Mouse (Mus musculus) heart, adult 2 months (tissue): ENCODE measurements at regions not wholly inside any gene's neighbourhood (a gene's known extent, or its start where the extent isn't known, plus 50 kb on each side); places are given as distances from the start of the nearest gene placed in this dataset.

Source experiments
- DNase-seq, 2 experiments: peaks; one replicate each; pipeline ENCODE4 v3.0.0; 2021
- H3K27ac ChIP-seq: fragments of 200-600 bp; 2 replicates; pipeline ENCODE4 v1.8.1; 2022
- H3K27me3 ChIP-seq: fragments of 200-500 bp; 2 replicates; pipeline ENCODE4 v1.6.1; 2012; ENCODE audit warnings: mild to moderate bottlenecking, low read length, inconsistent platforms, mixed read lengths; ENCODE audit not compliant: control insufficient read depth, insufficient read depth
- H3K36me3 ChIP-seq: fragments of 200-500 bp; 2 replicates; pipeline ENCODE4 v1.6.1; 2012; ENCODE audit warnings: low read length, inconsistent platforms; ENCODE audit not compliant: control insufficient read depth, insufficient read depth
- H3K4me1 ChIP-seq: fragments of 200-500 bp; 2 replicates; pipeline ENCODE4 v1.6.1; 2011; ENCODE audit warnings: low read length; ENCODE audit not compliant: control insufficient read depth, insufficient read depth
- H3K4me3 ChIP-seq: fragments of 200-600 bp; 2 replicates; pipeline ENCODE4 v1.8.1; 2022
- H3K79me2 ChIP-seq: fragments of 200-500 bp; replicated peaks from 2 replicates; pipeline ENCODE4 v1.6.1; 2012; ENCODE audit warnings: mild to moderate bottlenecking, inconsistent platforms, low read length, moderate library complexity, mixed read lengths; ENCODE audit not compliant: control insufficient read depth, insufficient read depth
- H3K9ac ChIP-seq: fragments of 200-500 bp; 2 replicates; pipeline ENCODE4 v1.6.1; 2012; ENCODE audit warnings: low read depth, mild to moderate bottlenecking, control low read depth, inconsistent platforms, low read length, mixed read lengths
- CTCF ChIP-seq: fragments of 200-600 bp; IDR thresholded peaks from 2 replicates; pipeline ENCODE4 v1.8.1; 2022; ENCODE audit warnings: antibody characterized with exemption, mild to moderate bottlenecking, moderate library complexity
- EP300 ChIP-seq: fragments of 200-500 bp; IDR thresholded peaks from 2 replicates; pipeline ENCODE4 v1.6.1; 2011; ENCODE audit warnings: low read depth, low read length, control low read depth; ENCODE audit not compliant: insufficient read depth
- POLR2A ChIP-seq: fragments of 200-500 bp; IDR thresholded peaks from 2 replicates; pipeline ENCODE4 v1.6.1; 2011; ENCODE audit warnings: mild to moderate bottlenecking, low read depth, low read length, control low read depth; ENCODE audit not compliant: insufficient read depth
- whole genome bisulfite sequencing: fragments of 180-500 bp; shearing (Covaris S2); methylation state at CpG from one replicate; pipeline ENCODE4 v1.1.7; 2018; 5-methylcytosine and 5-hydroxymethylcytosine counted together
- intact Hi-C: fragments of 180-260 bp; cut with DNase I; formaldehyde crosslinking; loops from one replicate; pipeline ENCODE4 v1.15.1; 2025

- TF ChIP-seq CTCF = no peak
- TF ChIP-seq EP300 = 0 out of 2 replicates have a peak, but pooled peaks have one; percentile 42
- TF ChIP-seq POLR2A = no peak
- Histone ChIP-seq H3K4me3 (no peak overlapping the region), H3K9ac (no peak overlapping the region), H3K27ac (peak overlapping the region; percentile 68), H3K27me3 (no peaks in the 10 kb centered on the region), H3K36me3 (no peaks in the 10 kb centered on the region; the same call in 1 of the 2 replicates), H3K79me2 (no peaks in the 10 kb centered on the region), H3K4me1 (peaks cover 9% of the 10 kb centered on the region)
- 15% methylated on average over 4 of the region's 4 CpGs for WGBS
- intact Hi-C loops = no loop called here
- peak; percentile 23 to 48 for DNase-seq
Observed at GRCm38 (mm10) chr7:83140216-83140615, 273.1 kb downstream of the Mex3b start.

GRCm38 (mm10) chr7:83140658-83141057, 273.5 kb downstream of the Mex3b start:
- Histone ChIP-seq H3K36me3 (no peaks in the 10 kb centered on the region; the same call in 1 of the 2 replicates), H3K4me3 (no peak overlapping the region), H3K27me3 (no peaks in the 10 kb centered on the region), H3K4me1 (peaks cover 9% of the 10 kb centered on the region), H3K79me2 (no peaks in the 10 kb centered on the region), H3K27ac (peak overlapping the region; percentile 68), H3K9ac (no peak overlapping the region)
- intact Hi-C loops = no loop called here
- 62% methylated on average over 3 of the region's 3 CpGs for WGBS
- peak; percentile 20 to 41 for DNase-seq
- TF ChIP-seq EP300 = no peak
- TF ChIP-seq CTCF = peak; percentile 57

GRCm38 (mm10) chr7:83144018-83144417, 276.9 kb downstream of the Mex3b start:
- Histone ChIP-seq H3K27me3 (no peaks in the 10 kb centered on the region), H3K36me3 (no peaks in the 10 kb centered on the region; the same call in 1 of the 2 replicates), H3K9ac (no peak overlapping the region), H3K79me2 (no peaks in the 10 kb centered on the region), H3K4me3 (no peak overlapping the region), H3K4me1 (peaks cover 9% of the 10 kb centered on the region), H3K27ac (no peak overlapping the region)
- no peak for TF ChIP-seq POLR2A
- TF ChIP-seq EP300 = no peak
- TF ChIP-seq CTCF = no peak
- intact Hi-C loops = no loop called here
- 67% methylated on average over 5 of the region's 5 CpGs for WGBS
- no peak for DNase-seq

- WGBS = 89% methylated on average over 5 of the region's 5 CpGs
- Histone ChIP-seq H3K36me3 (no peaks in the 10 kb centered on the region; the same call in 1 of the 2 replicates), H3K4me3 (no peak overlapping the region), H3K27ac (no peak overlapping the region), H3K27me3 (no peaks in the 10 kb centered on the region), H3K79me2 (no peaks in the 10 kb centered on the region), H3K4me1 (peaks cover 6% of the 10 kb centered on the region; the same call in 1 of the 2 replicates), H3K9ac (no peak overlapping the region)
- TF ChIP-seq CTCF = no peak
- TF ChIP-seq POLR2A = no peak
- TF ChIP-seq EP300 = no peak
- DNase-seq = no peak
- intact Hi-C loops = no loop called here
Observed at GRCm38 (mm10) chr7:83145551-83145950, 278.4 kb downstream of the Mex3b start.

GRCm38 (mm10) chr7:83161226-83161625, 294.1 kb downstream of the Mex3b start:
- no peaks in the 10 kb centered on the region for H3K4me1 ChIP-seq
- DNase-seq = no peak
- intact Hi-C loops = no loop called here
- no peak overlapping the region for H3K4me3 ChIP-seq
- WGBS = 26% methylated on average over 2 of the region's 2 CpGs
- H3K27ac ChIP-seq = no peak overlapping the region
- H3K9ac ChIP-seq = no peak overlapping the region
- no peaks in the 10 kb centered on the region for H3K36me3 ChIP-seq
- H3K79me2 ChIP-seq = no peaks in the 10 kb centered on the region
- no peaks in the 10 kb centered on the region for H3K27me3 ChIP-seq
- TF ChIP-seq EP300 = no peak
- TF ChIP-seq CTCF = no peak
- TF ChIP-seq POLR2A = no peak

- Histone ChIP-seq H3K4me1 (no peaks in the 10 kb centered on the region), H3K36me3 (no peaks in the 10 kb centered on the region), H3K9ac (no peak overlapping the region), H3K27me3 (no peaks in the 10 kb centered on the region), H3K79me2 (no peaks in the 10 kb centered on the region), H3K4me3 (no peak overlapping the region), H3K27ac (no peak overlapping the region)
- intact Hi-C loops = no loop called here
- no peak for DNase-seq
- 58% methylated on average over 3 of the region's 3 CpGs for WGBS
- TF ChIP-seq CTCF (no peak), POLR2A (no peak), EP300 (no peak)
Observed at GRCm38 (mm10) chr7:83162868-83163267, 295.7 kb downstream of the Mex3b start.
